Mouse (Mus musculus): ENCODE data around the gene Ispd.

Gene Ispd

GRCm38 (mm10) chr12:36471411-36471810 lies 90.2 kb downstream of the Ispd start:
- DNase-seq = peak; percentile 38

DNA sequence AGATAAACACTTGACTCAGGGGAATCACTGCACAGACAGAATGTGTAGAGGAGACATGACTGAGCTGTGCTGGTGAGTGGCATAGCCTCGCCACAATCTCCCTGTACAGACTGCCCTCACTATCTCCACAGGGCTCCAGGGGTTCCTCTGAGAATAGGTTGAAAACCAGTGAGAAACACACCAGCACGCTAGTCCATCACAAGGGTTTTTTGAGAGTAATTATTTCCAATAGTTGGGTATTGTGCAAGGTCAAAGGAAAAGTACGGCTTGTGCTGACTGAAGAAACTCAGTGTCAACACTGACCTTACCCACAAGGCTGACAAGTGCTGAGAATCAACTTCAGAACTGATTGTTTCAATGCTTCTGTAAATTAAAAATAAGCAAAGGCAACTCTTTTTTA lies 92.9 kb downstream of the Ispd start:
- DNase-seq = no peak

DNA sequence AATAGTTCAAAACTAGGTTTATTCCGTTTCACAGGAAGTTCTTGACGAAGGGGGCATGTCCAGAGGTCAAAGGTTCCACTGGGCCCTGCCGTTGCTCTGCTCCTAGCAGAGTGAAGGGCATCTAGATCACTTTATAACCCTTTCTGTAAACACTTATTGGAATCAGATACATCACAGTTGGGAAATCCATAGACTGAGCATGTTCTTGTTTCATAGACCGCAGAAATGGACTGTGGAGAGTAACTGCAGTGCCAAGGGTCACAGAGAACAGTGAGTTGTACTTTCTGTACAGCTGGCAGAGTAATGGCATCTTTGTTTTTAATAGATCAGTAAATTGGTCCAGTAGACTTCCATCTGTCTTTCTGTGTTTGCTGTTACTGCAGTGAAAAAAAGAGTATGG lies 94.0 kb downstream of the Ispd start:
- no peak for DNase-seq

GRCm38 (mm10) chr12:36476476-36476875 lies 95.2 kb downstream of the Ispd start:
- DNase-seq = no peak

- no peak for DNase-seq
Measured at GRCm38 (mm10) chr12:36477501-36477900, 96.3 kb downstream of the Ispd start.

GRCm38 (mm10) chr12:36477926-36478325 lies 96.7 kb downstream of the Ispd start:
- DNase-seq = no peak

- no peak for DNase-seq
Measured at GRCm38 (mm10) chr12:36481742-36482141, 100.5 kb downstream of the Ispd start.

GRCm38 (mm10) chr12:36483346-36483745 lies 102.1 kb downstream of the Ispd start:
- no peak for DNase-seq

DNA sequence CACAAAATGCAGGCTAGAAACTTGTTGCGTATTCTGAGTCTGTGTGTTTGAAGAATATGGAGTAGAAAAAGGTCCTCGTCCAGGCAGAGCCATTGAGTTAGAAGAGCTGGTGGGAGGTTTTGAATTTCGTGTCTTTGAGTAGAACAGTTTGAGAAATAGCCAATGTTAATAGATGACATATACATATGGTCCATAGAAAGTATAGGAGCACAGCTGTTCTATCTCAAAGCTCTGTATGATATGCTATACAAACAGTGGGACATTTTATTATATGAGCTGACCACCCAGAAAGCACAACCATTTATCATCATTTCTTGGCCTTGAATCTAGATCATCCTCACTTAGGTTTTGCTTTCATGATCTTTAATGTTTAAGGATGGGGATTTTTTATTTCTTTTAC lies 116.3 kb downstream of the Ispd start:
- DNase-seq = no peak

DNA sequence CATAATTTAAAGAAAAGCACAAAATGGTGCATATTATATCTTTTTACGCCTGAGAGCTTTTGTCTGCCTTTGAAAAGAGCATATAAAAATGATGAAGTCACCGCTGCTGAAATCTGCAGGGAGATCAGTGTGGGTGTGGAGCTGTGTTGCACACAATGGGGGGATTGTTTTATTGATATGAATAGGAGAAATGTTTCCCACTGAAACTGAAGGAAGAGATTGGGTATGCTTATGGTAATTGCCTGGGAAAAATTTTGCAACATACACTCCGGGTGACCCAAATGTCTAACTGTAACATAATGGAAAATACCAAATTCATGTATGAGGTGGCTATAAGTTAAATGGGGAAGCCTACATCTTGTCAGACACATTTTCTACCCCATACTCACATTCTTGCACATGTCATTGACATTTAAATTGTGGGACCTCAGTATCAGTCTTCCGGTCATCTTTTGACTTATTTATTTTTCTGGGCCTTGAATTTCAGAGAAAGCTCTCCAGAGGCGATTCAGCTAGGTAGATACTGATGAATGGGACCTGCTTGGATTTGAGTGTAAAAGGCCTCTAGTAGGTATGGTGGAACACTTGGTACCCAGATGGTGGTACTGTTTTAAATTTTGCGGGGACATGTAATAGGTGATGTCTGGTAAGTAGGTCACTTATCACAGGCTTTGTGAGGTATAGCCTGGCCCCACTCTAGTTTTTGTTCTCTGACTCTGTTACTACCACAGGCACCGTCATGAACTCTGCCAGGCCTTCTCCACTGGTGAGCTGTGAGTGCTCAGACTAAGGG lies 126.1 kb downstream of the Ispd start:
- DNase-seq = peak; percentile 18

- DNase-seq = no peak
Measured at GRCm38 (mm10) chr12:36509954-36510642, 128.8 kb downstream of the Ispd start.

DNA sequence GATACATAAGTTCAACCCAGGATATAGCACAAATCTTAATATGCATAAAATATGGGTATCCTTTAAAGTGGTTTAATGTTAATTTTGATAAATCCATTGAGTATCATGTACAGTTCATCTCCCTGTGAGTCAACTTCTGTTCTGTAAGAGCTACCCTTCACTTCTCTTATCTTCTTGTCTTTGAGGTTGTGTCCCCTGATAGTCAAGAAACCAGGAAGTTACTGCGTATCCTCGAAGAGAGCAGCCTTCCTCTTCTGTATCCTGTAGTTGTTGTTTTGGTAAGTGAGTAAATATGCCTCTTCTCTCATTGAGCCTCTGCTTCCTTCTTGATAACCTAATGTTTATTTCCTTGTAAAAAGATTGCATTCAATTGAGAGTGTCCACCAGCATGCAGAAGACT lies 140.5 kb downstream of the Ispd start:
- DNase-seq = no peak

DNA sequence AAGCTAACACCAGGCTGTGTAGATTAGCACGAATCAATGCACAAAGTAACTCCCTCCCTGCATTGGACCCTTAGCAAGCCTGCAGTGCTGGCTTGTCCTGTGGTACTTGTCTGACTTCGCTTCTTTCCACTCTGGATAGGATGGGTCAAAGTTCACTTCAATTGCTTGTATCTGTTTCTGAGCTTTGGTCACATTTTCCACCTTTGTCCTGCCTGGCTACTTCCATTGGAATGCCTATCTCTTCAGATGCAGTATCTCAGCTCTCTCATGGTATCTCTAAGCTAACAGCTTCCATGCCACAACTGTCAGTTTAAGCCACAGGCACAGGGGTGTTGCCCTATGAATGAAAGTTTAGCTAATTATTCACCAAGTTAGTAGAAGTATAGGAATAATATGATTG lies 142.3 kb downstream of the Ispd start:
- no peak for DNase-seq

DNA sequence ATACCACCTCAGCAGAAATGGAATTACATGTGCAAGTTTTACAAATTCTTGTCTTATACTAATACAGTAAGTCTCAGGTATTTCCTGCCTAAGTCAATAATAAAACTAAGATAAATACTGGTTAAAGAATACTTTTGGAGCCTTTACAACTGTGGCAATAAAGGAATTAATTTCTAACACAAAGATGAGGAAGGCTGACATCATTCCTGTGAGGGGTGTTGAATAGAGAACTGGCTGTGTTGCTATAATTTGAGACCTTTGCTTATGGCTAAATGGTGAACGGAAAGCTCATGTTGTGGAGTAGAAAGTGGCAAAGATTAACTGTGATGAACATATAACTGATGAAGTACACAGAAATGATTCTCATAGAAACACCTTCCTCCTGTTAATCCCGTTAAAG lies 149.7 kb downstream of the Ispd start:
- DNase-seq = no peak

DNA sequence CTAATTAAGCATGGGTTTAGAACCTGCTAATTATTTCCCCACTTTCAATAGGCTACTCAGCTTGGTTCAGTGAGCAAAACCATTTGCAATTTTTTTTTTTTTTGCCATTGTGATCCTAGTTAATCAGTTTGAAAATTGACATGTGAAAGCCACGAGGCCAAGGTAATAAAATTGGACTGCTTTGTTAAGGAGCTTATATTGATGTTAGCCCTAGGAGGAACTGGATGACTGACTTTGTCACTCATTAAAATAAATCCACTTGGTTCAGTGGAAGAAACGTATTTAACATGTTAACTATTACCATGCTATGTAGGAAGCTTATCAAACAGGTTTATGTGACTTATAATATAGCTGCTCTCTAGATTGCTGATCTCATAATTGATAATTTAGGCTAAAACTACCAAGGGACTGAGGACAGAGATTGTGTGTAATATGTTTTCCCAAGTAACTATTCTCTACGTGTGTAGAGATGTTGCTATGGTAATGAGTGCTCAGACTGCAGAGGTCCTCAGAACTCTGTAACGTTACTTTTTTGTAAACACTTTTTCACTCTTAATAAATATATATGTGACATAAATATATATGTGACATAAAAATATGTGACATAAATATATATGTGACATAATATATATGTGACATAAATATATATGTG lies 150.3 kb downstream of the Ispd start:
- DNase-seq = no peak

GRCm38 (mm10) chr12:36532525-36532924 lies 151.3 kb downstream of the Ispd start:
- no peak for DNase-seq

GRCm38 (mm10) chr12:36533160-36533900 lies 152.1 kb downstream of the Ispd start:
- DNase-seq = no peak

- DNase-seq = no peak
Measured at GRCm38 (mm10) chr12:36534589-36534988, 153.3 kb downstream of the Ispd start.

GRCm38 (mm10) chr12:36545318-36545717 lies 164.1 kb downstream of the Ispd start:
- DNase-seq = no peak

- DNase-seq = no peak
Measured at GRCm38 (mm10) chr12:36549474-36549873, 168.2 kb downstream of the Ispd start.

- DNase-seq = no peak
Measured at GRCm38 (mm10) chr12:36554697-36555096, 173.4 kb downstream of the Ispd start.

GRCm38 (mm10) chr12:36564146-36564545 lies 182.9 kb downstream of the Ispd start:
- DNase-seq = no peak

GRCm38 (mm10) chr12:36566974-36567373 lies 185.7 kb downstream of the Ispd start:
- no peak for DNase-seq

Measured in layer of hippocampus, adult 9-11 months (tissue).